Mouse (Mus musculus) left cerebral cortex, adult 8-10 months (tissue): ENCODE results near the gene Nr3c2. TPM values are rescaled to one million over a fixed set of nuclear protein-coding genes. Genes with fewer than 3 reads are reported as not detected.

Source experiments
- DNase-seq, 2 experiments: peaks; one replicate each; pipeline ENCODE4 v3.0.0; 2022; ENCODE audit warnings: low spot score in 2 of 2
- total RNA-seq, 4 experiments: library from RNA; stranded (reverse); gene quantifications; 2 replicates each; pipeline ENCODE4 v1.2.4; 2022

The Nr3c2 gene
- total RNA-seq: 10 to 100 TPM; 45.4 to 50.5 (median 47.9) TPM

DNA sequence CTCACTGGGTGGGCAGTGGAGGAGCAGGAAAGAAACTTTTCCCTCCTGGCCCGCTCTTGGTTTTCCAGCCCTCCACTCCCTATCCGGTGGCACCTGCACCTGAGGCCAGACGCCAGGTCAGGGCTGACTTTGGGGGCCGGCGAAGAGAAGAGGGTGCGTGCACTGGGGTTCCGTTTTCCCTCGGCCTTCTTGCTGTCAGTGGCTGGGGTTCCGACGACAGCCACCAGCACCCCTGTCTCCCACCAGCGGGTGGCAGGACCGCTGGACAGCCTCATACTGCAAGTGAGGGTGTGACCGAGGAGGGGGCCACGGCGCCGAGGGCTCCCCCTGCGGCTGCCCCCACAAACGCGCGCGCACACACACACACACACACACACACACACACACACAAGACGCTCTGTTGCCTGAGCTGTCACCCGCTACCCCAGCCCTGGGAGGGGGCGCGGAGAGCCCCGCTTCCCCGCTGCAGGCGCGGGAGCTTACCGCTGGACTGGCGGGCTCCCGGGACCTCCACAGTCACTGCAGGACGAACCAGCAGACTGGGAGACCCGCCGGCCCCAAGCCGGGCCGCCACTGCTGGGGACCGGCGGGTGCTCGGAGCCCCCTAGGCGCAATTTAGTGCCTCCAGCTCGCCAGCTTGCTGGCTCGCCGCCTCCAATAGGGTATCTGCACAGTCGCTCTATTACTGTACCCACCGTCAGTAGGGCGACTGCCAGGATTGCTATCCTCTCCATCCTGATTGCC, at the start of gene Nr3c2:
Nr3c2 (plus strand) TSS at position 32 of the 744 bp plus-strand sequence.
- peak; percentile 31 to 42 for DNase-seq

- DNase-seq: no peak
Measured at GRCm38 (mm10) chr8:76858534-76858933, 40.7 kb upstream of the Nr3c2 start.

DNA sequence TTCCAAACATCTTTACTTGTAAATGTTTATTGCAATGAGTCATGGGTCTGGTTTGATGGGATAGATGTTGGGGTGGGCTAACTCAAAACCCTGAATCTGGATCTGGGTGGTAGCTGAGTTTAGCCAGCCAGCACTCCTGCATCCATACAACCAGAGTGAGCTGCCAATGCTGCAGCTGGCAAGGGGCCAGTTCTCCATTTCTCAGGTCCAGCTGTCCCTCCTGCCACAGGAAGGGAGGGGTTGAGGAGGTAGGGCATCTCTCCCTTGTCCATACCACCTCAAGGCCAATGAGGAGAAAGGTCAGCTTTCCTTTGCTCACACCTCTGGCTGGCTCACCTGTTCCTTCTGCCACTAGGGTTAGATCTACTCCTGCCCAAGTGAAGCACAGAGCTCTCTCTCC, 39.5 kb upstream of the Nr3c2 start:
- DNase-seq: no peak

GRCm38 (mm10) chr8:76863066-76863465, 36.2 kb upstream of the Nr3c2 start:
- DNase-seq: no peak

DNA sequence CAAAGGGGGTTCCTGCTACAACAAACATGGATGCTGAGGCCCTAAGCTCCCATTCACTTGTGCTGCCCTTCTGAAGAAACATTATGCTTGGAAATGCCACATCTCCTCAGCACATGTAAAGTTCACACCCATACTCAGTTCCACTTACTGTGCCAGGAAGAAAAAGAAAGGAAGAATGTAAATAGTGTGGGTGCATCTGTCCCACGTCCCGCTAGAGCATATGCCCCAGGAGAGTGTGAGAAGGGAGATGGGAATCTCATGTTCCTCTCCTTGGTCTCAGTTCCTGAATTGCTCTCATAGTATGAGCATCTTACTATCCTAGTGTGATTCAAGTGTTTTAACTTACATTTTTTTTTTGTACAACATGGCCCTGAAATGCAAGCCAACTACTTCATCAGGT, 22.4 kb upstream of the Nr3c2 start:
- peak in 1 of 2 experiments; percentile 26 for DNase-seq

DNA sequence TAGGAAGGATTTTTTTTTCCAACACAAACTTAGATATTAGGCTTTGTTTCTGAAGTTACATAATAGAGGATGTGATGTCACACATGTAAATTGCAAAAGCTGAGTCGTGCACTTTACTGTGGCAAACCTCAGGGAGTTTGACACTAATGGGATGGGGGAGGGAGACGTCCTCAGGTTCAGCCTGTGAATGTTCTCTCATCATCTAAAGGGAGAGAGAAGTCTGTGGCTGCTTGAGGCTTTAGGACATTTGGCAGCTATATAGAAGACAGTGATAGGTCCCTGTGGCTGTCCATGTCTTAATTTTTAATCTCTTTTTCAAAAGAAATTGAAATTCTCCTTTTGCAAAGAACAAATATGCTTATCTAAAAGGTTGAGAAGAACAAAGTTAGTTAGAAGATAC, 2.2 kb upstream of the Nr3c2 start:
- DNase-seq: no peak

GRCm38 (mm10) chr8:76898721-76899410, 376 bp upstream of the Nr3c2 start:
- peak; percentile 51 to 56 for DNase-seq

DNA sequence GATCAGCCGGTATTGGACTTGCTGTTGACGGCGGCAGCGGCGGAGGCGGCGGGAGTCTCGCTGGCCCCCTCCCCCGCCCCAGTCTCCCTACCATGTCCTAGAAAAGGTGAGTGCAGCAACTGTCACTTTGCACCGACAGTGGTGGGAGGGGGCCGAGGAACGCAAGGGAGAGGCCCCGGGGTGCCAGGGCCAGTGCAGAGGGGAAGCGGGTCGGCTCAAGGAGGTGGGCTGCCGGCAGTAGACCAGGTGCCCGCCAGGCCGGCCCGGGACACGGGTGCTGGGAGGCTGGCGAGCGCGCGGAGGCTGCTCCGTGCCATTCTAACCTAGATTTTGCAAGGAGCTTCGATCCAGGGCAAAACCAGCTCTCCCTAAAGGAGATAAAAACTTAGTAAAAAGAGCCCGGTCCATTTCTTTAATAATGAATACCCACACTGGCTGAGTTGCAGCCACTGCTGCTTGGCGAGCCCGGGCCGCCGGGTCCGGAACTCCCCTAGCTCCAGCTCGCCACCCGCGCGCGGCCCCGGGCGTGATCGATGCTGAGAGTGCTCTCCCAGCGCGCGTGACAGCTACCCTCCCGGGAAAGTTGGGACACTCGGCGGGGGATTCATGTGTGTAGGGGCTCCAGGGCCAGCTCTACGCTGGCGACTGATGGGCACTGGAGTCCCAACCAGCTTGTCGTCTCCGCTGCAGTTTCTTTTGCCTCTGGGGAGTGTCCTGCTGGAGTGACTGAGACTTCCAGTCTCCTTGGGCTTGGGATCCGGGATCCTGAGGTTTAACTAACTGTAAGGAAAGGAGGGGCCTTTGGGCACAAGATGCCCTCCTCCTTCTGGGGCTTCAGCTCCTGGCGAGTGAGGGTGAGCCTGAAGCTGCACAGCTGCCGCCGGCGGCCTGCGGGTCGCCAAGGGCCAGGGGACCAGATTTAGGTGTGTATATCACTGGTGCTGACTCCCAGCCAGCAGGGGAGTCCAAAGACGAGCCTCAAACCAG, 1.2 kb downstream of the Nr3c2 start:
- peak; percentile 21 to 37 for DNase-seq

DNA sequence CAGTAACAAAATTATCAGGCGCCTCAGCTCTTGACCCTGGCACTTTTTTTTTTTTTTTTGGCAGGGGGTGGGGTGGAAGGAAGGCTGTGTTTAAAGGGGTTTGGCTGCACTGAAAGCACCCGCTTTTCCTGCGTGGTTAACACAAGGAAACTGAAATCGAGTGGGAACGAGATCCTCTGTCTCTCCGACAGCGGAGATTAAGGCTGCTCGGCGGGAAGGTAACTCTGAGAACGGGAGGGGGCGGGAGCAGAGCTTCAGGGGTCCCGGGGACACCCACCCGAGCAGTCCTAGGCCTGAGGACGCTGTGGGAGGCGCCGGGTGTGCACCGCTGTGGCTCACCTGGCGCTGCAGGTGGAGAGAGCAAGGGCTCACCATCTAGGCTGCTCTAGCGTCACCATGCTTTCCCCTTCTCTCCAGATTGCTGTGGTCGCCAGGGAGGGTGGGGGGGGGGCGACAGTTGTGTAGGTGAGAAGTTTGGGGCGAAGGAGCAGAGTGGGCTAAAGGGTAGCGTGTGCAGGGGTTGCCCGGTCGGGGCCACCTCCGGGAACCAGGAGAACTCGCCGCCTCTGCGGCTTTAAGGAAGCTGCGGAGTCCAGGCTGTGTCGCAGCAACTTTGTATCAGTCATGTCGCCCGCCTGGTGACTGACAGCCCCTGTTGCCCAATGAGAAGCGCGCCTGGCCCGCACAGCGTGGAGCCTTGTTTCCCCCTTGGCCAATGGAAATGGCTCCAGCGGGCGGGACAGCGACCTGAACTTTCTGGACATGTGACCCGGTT, 2.4 kb downstream of the Nr3c2 start:
- peak; percentile 95 to 96 for DNase-seq

DNA sequence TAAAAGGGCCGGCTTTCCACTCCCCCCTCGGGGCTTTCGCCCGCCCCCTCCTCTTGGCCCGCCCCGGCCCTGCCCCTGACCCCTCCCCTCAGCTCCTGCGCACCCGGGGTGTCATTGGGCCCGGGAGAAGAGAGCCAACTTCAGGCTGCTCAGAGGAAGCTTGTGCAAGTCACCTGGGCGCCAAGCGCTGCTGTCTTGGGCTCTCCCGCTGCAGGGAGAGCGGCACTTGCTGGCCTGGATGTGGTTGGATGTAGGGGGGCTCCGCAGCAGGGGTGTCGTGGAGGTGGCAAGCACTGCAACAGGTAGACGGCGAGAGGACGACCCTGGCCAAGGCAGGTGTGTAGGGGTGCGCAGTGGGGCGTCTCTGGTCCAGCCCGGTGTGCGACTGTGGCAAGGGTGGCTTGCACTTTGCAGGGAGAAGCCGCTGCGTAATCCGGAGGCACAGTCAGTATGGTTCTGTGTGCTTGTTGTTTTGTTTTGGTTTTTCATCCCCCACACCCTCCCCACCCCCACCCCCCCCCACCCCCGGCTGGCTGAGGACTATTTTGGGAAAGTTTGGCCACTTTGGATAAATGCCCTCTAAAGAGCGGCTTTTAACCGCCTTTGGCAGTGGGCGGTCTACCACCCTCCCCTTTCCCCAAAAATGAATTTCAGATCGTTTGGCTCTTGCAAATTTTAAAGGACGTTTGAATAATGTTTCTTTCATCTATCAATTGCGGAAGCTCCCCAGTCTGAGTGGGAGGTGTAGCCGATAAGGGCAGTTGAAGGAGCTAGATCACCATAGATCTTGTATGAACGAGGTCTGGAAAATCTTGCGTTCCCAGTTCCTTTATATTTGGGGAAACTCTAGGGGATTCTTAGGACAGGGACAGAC, 3.2 kb downstream of the Nr3c2 start:
- DNase-seq: no peak

GRCm38 (mm10) chr8:76911206-76911605, 12.0 kb downstream of the Nr3c2 start:
- DNase-seq: no peak

GRCm38 (mm10) chr8:76912678-76913077, 13.4 kb downstream of the Nr3c2 start:
- DNase-seq: no peak

DNA sequence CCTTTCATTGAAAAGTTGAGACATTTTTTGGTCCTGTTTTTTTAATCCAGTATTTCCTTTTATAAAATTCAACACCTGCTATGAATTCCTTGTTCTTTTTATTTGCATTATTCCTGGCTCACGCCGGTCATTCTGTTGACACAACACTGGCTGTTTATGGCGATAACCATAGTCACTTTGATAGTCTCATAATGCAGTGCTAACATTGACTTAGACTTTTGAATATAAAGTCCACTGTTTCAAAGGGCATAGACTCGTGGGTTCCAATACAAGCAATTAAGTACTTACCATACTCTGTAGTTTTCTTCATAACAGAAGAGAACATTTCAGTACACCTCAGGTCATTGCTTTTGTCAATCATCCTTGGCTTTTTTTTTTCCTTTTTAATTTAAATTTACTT, 14.0 kb downstream of the Nr3c2 start:
- DNase-seq: no peak

- DNase-seq: no peak
Measured at GRCm38 (mm10) chr8:76915260-76915659, 16.0 kb downstream of the Nr3c2 start.

DNA sequence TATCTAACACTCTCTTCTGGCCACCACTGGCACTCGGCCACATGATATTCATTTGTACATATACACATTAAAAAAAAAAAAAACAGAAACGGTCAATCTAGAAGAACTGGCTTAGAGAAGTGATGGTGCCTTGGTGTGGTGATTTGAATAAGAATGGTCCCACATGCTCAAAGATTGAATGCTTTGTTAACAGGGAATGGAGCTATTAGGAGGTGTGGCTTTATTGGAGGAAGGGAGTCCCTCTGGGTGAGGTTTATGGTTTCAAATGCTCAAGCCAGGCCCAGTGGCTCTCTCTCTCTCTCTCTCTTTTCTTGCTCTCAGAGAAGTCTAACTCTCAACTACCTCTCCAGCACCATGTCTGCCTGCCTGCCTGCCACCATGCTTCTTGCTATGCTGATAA, 20.3 kb downstream of the Nr3c2 start:
- DNase-seq: no peak

DNA sequence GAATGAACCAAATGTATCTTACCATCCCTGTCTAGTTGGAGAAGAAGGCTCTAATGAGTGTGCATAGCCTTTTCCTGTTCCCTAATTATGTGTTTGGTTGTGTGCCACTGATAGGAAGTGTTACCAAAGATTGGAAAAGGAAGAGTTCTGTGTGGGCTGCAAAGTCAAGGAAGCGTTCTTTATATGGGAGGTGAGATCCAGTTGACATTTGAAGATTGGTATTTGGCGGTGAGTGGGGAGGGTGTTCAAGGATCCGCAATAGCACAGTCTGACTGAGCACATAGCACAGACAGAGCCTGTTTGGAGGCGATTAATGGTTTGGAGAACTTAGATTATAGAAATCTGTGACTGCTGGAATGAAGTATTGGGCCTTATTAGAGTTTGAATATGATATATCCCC, 24.9 kb downstream of the Nr3c2 start:
- no peak for DNase-seq

DNA sequence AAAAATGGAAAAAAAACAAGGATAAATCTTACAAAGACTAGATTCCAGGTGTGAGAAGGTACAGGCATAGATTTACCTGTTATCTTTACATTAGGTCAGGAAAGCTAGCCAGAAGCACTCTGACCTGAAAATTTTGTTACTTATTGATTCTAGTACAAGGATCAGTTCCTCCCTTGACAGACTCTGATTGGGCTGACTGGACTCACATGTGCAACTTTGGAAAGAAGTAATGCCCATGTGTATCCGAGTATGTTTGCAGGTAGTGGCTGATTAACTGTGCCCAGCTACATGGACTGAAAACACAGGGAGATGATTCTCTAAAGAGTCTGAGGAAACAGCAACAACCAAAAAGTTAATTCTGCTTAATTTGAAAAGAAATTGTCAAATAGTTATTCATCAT, 29.1 kb downstream of the Nr3c2 start:
- DNase-seq: no peak

GRCm38 (mm10) chr8:76928808-76929207, 29.6 kb downstream of the Nr3c2 start:
- DNase-seq: no peak

DNA sequence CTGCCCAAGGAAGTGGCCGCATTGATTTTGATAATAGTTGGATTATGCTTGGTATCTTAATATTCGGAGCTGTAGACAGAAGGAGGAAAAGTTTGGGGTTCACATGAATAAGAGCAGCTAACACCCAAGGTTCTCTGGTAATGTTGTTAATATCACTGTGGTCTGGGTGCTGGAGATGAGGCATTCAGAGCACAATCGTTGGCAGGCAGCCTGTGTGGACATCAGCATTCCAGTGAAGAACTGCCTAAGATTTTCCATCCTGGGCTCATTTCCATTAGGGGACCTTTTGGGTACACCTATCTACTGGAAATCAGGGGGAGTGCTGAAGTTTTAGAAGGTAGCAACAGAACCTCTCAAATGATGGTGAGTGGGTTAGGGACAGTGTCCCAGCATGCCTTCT, 65.8 kb downstream of the Nr3c2 start:
- DNase-seq: no peak

DNA sequence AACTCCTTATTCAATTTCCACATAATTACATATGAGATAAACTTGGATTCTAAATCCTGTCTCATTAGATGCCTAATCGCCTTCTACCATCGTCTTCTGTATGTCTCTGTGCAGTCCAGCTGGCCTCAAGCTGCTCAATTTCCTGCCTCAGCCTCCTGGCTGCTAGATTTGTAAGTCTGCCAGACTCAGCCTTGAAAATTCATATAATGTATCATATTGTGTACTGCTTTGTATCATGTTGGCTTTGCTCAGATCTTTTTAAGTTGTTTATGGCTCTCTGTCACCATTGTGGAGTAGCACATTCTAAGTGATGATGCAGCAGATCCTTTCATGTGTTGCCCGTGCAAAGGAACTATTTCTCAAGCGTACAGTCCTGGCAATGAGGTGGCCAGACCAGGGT, 71.9 kb downstream of the Nr3c2 start:
- DNase-seq: no peak
